Mouse (Mus musculus): Measurements from ENCODE around the gene Cers6. TPM values are rescaled to one million over a fixed set of nuclear protein-coding genes. Genes with fewer than 3 reads are reported as not detected.

Cers6 gene
- polyA plus RNA-seq, 3 experiments from 2014 or later: 1.8 to 3.8 (median 3.0) TPM

GRCm38 (mm10) chr2:68884573-68884972 lies 23.3 kb downstream of the Cers6 start:
- no peak for ATAC-seq

GRCm38 (mm10) chr2:68885206-68885605 lies 24.0 kb downstream of the Cers6 start:
- ATAC-seq: no peak

GRCm38 (mm10) chr2:68885766-68886496 lies 24.7 kb downstream of the Cers6 start:
- no peak for ATAC-seq

GRCm38 (mm10) chr2:68886661-68887060 lies 25.4 kb downstream of the Cers6 start:
- no peak for ATAC-seq

- ATAC-seq: no peak
Measured at GRCm38 (mm10) chr2:68888094-68888705, 27.0 kb downstream of the Cers6 start.

GRCm38 (mm10) chr2:68889661-68890170 lies 28.5 kb downstream of the Cers6 start:
- ATAC-seq: no peak

DNA sequence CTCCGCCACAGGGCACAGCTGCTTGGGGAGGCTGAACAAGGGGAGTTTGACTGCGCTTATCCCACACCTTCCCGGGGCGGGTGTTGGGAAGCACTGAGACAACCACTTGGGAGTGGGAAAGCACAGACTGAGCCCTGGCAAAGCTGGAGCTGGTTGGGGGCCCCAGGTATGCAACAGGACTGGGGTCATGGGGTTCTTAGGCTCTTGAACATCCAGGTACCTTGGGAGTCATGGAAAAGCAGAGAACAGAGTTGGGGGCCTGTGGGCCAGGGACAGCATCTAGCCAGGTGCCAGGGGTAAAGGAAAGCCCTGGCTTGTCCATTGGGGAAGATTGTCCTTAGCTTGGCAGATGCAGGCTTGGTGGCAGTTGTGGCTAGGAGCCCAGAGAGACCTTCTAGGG lies 31.2 kb downstream of the Cers6 start:
- ATAC-seq: no peak

DNA sequence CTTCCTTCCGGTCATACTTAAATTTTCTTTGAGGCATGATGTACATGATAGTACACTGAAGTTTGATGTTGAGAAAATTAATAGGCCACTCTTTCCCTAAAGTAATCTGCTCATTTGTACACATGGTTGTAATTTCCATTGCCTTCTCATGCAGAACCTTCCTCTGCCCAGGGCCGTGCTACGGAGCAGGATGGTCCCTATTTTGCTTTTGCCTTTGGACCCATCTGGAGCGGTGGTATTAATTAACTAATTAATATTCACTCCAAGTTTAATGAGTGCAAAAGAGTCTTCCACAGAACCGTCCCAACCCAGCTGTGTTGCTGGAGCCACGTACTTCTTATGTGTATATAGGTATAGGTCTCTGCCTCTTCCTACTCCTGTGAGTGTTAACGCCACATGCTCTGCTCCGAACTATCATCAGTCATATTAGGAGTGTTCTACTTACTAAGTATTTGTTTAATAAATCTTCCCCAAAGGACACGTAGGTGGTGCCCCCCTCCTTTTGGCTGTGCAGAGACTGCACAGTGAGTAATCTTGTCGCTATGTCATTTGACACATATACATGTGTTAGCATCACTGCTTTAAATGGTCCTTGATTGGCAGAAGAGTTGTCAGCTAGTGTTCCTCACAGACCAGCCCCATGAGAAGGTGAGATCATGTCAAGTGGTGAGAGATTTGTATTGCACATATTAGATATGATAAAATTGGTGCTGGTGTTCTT lies 34.0 kb downstream of the Cers6 start:
- ATAC-seq: no peak

DNA sequence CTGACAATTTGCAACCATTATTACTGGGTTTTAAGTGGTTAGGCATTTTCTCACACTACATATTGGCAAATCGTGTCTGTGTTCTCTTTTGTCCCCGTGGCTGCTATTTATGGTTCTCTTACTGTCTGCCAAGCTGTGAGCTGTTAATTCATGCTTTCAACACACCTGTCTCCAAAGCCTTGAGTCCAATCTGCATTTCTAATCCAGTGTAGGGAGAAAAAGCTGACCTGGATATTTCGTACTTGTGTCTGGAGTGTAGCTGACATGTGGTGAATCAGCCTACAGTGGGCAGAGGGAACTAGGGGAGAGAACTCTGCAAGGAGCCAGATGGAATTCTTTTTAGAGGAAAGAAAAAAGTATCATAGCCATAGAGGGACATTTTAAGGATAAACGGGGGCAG lies 35.0 kb downstream of the Cers6 start:
- no peak for ATAC-seq

DNA sequence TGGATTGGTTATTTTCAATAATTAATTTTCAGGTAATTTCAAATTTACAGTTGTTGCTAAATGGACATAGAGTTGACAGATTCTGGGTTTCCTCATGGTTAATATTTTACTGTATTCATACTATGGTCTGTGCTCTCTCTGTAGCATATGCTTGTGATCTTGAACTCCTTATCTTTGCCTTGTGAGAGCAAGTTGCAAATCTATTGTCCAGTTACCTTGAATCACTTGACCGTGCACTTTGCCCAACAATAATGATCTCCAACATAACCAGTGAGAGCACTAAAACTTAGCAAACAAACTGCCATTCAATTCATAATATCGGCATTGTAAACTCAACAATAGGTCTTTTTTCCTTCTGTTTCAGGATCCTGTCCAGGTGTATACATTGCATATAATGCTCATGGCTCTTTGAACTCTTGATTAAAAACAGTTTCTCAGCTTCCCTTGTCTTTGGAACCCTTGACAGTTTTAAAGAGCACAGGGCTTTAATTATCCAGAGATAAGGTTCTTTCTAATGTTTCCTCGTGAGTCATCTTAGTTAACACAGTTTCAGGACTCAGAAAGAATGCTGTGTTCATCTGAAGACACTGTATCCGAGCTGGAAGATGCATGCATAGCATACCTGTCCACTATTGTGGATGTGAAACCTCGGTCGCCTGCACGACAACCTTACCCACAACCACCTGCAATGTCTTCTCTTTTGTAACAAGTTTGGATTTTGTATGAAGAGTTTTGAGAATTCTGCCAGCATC lies 38.7 kb downstream of the Cers6 start:
- no peak for ATAC-seq

GRCm38 (mm10) chr2:68900640-68901378 lies 39.6 kb downstream of the Cers6 start:
- ATAC-seq: no peak

- no peak for ATAC-seq
Measured at GRCm38 (mm10) chr2:68901708-68902107, 40.5 kb downstream of the Cers6 start.

DNA sequence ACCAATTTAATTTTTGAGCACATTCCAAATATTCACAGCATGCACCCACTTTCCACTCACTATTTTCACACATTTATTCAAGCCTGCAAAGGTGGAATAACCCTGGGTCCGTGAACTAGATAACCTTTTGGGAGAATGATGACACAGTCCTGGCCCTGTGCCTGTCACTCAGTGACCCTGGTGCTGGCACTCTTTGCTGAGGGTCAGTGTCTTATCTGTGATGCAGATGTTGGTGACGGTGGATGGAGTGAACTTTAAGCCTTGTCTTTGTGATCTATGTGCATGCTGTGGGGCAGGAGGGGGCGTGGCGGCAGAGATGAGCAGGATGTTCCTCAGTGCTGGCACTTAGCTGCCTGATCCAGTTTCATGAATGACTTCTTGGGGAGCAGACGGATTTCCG lies 41.3 kb downstream of the Cers6 start:
- ATAC-seq: no peak

DNA sequence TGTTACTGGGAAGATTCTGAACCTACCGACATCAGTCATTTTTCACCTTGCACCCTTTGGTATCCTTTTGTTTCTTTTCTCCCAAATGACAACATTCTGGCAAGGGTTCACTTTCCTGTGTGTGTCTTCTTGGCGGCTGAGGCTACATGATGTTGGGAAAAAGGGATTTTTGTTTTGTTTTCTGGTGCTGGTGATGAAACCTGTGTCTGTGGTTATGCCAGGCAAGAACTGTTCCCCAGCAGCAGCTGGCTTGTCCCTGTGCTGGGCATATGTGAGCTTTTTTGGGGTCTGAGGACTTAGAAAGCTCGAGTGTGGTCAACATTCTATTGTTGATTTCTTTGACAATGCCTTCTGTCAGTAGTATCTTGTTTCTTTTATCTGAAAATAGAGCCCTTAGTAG lies 45.7 kb downstream of the Cers6 start:
- ATAC-seq: no peak

DNA sequence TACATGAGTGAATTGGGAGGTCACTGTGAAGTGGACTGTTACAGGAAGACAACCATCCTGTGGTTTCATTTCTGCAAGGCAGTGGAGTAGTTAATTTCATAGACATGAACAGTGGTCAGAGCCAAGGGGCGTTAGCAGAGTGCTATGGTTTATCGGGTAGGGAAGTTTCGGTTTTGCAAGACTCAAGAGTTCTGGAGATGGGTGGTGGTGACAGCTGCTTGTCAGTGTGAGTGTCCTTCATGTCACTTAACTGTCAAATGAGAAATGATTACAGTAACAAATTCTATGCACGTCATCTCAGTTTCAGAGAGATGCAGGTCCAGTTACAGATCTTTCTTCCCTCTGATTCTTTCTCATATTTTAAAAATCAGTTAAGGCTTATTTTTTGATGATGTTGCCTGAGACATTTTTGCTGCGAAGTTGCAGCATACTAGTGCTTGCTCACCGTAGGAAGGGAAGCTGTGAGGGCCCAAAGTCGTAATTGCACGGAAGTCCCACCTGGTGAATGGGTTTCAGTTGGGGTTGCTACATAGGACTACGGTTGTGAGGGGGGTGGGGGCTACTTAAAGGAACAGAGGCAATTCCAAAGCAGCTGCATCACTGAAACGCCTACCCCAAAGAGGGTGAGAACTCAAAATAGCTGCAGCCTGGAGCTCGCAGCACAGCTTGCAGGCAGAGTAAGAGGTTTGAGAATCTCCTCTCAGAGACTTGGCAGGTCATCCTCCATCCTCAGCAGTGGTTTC lies 46.7 kb downstream of the Cers6 start:
- peak; percentile 65 for ATAC-seq

- no peak for ATAC-seq
Measured at GRCm38 (mm10) chr2:68910727-68911126, 49.5 kb downstream of the Cers6 start.

DNA sequence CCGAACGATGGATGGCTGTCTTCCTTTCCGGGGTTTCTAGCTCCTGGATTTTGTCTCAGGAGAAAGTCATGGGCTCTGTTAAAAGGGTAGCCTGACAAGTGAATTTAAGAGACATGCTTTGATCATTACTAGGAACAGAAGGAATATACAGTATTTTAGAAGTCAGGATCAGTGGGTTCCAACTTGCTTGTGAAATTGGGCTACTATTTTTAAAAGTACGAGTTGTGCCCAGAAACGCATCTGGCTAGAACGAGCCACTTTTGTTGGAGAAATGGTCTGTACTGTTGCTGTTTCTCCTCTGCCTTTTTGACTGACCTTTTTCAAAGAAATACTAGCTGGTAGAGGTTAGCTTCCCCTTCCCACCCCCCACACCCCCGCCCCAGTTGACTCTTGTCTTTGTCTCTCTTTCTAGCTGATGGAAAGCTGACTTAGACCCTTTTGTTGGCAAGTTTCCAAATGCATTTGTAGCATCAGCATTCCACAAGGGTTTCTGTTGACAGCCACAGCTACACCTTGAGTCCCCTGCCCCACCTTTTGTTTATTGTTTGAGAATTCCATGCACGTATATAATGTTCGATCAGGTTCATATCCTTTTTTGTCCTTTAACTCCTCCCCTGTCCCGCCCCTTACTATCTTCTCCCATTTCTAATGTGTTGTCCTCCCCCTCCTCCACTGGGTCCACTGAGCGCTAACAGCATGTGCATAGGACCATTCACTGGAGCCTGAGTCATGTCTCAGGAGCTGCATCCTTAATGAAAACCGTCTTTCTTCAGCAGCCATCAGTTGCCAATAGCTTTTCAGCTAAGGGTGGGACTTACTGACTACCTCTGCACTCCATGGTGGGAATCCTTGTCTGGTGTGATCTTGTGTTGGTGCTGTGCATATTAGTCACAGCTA lies 50.6 kb downstream of the Cers6 start:
- no peak for ATAC-seq

GRCm38 (mm10) chr2:68915742-68916141 lies 54.5 kb downstream of the Cers6 start:
- ATAC-seq: no peak

- ATAC-seq: no peak
Measured at GRCm38 (mm10) chr2:68916299-68916698, 55.1 kb downstream of the Cers6 start.

- no peak for ATAC-seq
Measured at GRCm38 (mm10) chr2:68917010-68917409, 55.8 kb downstream of the Cers6 start.
